Mouse (Mus musculus) myocyte (in vitro differentiated cells): Measurements from ENCODE around the gene Olfr1099. TPM values are rescaled to one million over a fixed set of nuclear protein-coding genes. Genes with fewer than 3 reads are reported as not detected.

ENCODE experiments used
- H3K27me3 ChIP-seq: one replicate; pipeline ENCODE4 v1.6.1; 2011; ENCODE audit not compliant: control insufficient read depth, insufficient read depth, insufficient read length
- H3K36me3 ChIP-seq: one replicate; pipeline ENCODE4 v1.6.1; 2011; ENCODE audit not compliant: control insufficient read depth, insufficient read depth
- H3K4me2 ChIP-seq: one replicate; pipeline ENCODE4 v1.6.1; 2011; ENCODE audit warnings: low read depth, control low read depth
- H3K4me3 ChIP-seq: one replicate; pipeline ENCODE4 v1.5.1; 2011; ENCODE audit warnings: mild to moderate bottlenecking, control low read depth, moderate library complexity
- H3K79me2 ChIP-seq: one replicate; pipeline ENCODE4 v1.6.1; 2011; ENCODE audit not compliant: control insufficient read depth, insufficient read depth
- H3ac ChIP-seq: one replicate; pipeline ENCODE4 v1.6.1; 2011; ENCODE audit not compliant: control insufficient read depth, insufficient read length
- CEBPB ChIP-seq: IDR thresholded peaks from 2 replicates; pipeline ENCODE4 v1.6.1; 2011; ENCODE audit warnings: mild to moderate bottlenecking, moderate library complexity; ENCODE audit not compliant: poor library complexity, insufficient read depth, severe bottlenecking
- E2F4 ChIP-seq: IDR thresholded peaks from one replicate; pipeline ENCODE4 v1.6.1; 2011; ENCODE audit warnings: mild to moderate bottlenecking, control low read depth, moderate library complexity; ENCODE audit not compliant: insufficient read depth
- MAX ChIP-seq: IDR thresholded peaks from one replicate; pipeline ENCODE4 v1.6.1; 2011; ENCODE audit warnings: low read depth, mild to moderate bottlenecking, control low read depth
- MYOD1 ChIP-seq, 3 experiments: IDR thresholded peaks; one replicate each; pipeline ENCODE4 v1.6.1; 2011; ENCODE audit warnings: control low read depth in 2 of 3, low read depth in 2 of 3, mild to moderate bottlenecking in 2 of 3, moderate library complexity in 1 of 3; ENCODE audit not compliant: insufficient read length in 2 of 3, control insufficient read depth in 1 of 3
- MYOG ChIP-seq, 3 experiments: IDR thresholded peaks; one replicate each; pipeline ENCODE4 v1.6.1; 2011; ENCODE audit warnings: control low read depth in 2 of 3, low read depth in 2 of 3, mild to moderate bottlenecking in 2 of 3; ENCODE audit not compliant: insufficient read length in 2 of 3, control insufficient read depth in 1 of 3, insufficient read depth in 1 of 3
- POLR2A ChIP-seq: IDR thresholded peaks from one replicate; pipeline ENCODE4 v1.6.1; 2011; ENCODE audit warnings: low read depth, mild to moderate bottlenecking, control low read depth, moderate library complexity; ENCODE audit not compliant: insufficient read length
- POLR2AphosphoS2 ChIP-seq: IDR thresholded peaks from one replicate; pipeline ENCODE4 v1.6.1; 2011; ENCODE audit warnings: low read depth, control low read depth; ENCODE audit not compliant: insufficient read length
- REST ChIP-seq: IDR thresholded peaks from one replicate; pipeline ENCODE4 v1.6.1; 2011; ENCODE audit warnings: mild to moderate bottlenecking, control low read depth, moderate library complexity; ENCODE audit not compliant: insufficient read depth, insufficient read length
- SRF ChIP-seq: IDR thresholded peaks from one replicate; pipeline ENCODE4 v1.6.1; 2011; ENCODE audit warnings: low read depth; ENCODE audit not compliant: control insufficient read depth, insufficient read length
- TCF12 ChIP-seq: IDR thresholded peaks from one replicate; pipeline ENCODE4 v1.6.1; 2011; ENCODE audit warnings: mild to moderate bottlenecking, control low read depth; ENCODE audit not compliant: poor library complexity, insufficient read depth, severe bottlenecking
- TCF3 ChIP-seq: IDR thresholded peaks from one replicate; pipeline ENCODE4 v1.6.1; 2011; ENCODE audit warnings: low read depth, control low read depth; ENCODE audit not compliant: insufficient read length
- USF1 ChIP-seq: IDR thresholded peaks from one replicate; pipeline ENCODE4 v1.6.1; 2011; ENCODE audit warnings: low read depth, mild to moderate bottlenecking, control low read depth, moderate library complexity
- polyA plus RNA-seq: library from polyadenylated mRNA; unstranded; fragments of >200 nt; fragmentation: generic; extraction: Trizol; gene quantifications from one replicate; pipeline ENCODE4 v1.2.1, GENCODE M21; 2012; ENCODE audit warnings: missing spikeins

Olfr1099 gene
- polyA plus RNA-seq, 1 experiment = not detected

- TF ChIP-seq POLR2A (no peak), MAX (no peak)
Observed at GRCm38 (mm10) chr2:86924445-86924844, 36.0 kb downstream of the Olfr1099 start, which contains the start of gene Olfr1098. Gene Olfr1098 (minus strand): TSS chr2:86924545.

DNA sequence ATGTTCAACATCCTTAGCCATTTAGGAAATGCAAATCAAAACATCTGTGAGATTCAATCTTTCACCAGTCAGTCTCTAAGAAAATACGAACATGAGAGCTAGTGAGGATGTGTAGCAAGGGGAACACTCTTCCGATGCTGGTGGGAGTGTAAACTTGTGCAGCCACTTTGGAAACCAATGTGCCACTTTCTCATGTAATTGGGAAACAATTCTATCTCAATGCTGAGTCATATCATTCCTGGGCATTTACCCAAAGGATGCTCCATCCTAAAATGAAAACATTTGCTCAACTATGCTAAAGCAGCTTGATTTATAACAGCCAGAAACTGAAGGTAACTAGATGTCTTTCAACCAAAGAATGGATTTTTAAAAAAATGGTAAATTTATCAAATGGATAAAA is 54.8 kb downstream of the Olfr1099 start:
- Histone ChIP-seq H3K27me3 (no peaks in the 10 kb centered on the region), H3ac (no peak overlapping the region), H3K79me2 (no peaks in the 10 kb centered on the region), H3K36me3 (no peaks in the 10 kb centered on the region), H3K4me3 (no peak overlapping the region), H3K4me2 (no peak overlapping the region)
- TF ChIP-seq E2F4 (no peak), POLR2AphosphoS2 (no peak), REST (no peak), MYOD1 (IDR thresholded peaks at IDR 0.05; ENCODE audit: control insufficient read depth in 1 of 3, insufficient read length in 2 of 3, low read depth in 2 of 3) (no peak), USF1 (no peak), SRF (no peak), CEBPB (no peak), TCF12 (no peak), POLR2A (no peak), TCF3 (no peak), MYOG (IDR thresholded peaks at IDR 0.05; ENCODE audit: control insufficient read depth in 1 of 3, insufficient read depth in 1 of 3, insufficient read length in 2 of 3, low read depth in 2 of 3) (no peak), MAX (no peak)

More at GRCm38 (mm10) chr2:86924445-86924844, 36.0 kb downstream of the Olfr1099 start, which contains the start of gene Olfr1098:
- H3K4me2 ChIP-seq = no peak within 1 kb of the TSS
- no peaks in the 10 kb centered on the region for H3K36me3 ChIP-seq
- no peaks in the 10 kb centered on the region for H3K79me2 ChIP-seq
- H3K4me3 ChIP-seq = no peak within 1 kb of the TSS
- no peaks in the 10 kb centered on the region for H3K27me3 ChIP-seq
- H3ac ChIP-seq = no peak within 1 kb of the TSS

Other genes with a start within 250 kb of the Olfr1099 start
- gene Olfr1089, start 227.0 kb downstream of the Olfr1099 start, polyA plus RNA-seq = not detected
- not detected for gene Olfr1090, start 201.7 kb downstream of the Olfr1099 start, polyA plus RNA-seq
- not detected for gene Olfr1093, start 178.2 kb downstream of the Olfr1099 start, polyA plus RNA-seq
- not detected for gene Olfr141, start 150.7 kb downstream of the Olfr1099 start, polyA plus RNA-seq
- not detected for gene Olfr1094, start 136.0 kb downstream of the Olfr1099 start, polyA plus RNA-seq
- not detected for gene Olfr1095, start 109.0 kb downstream of the Olfr1099 start, polyA plus RNA-seq
- not detected for gene Gm13723, start 85.9 kb downstream of the Olfr1099 start, polyA plus RNA-seq
- not detected for gene Olfr1097, start 68.5 kb downstream of the Olfr1099 start, polyA plus RNA-seq
- not detected for gene Olfr1098, start 36.1 kb downstream of the Olfr1099 start, polyA plus RNA-seq
- not detected for gene Olfr1100, start 19.3 kb upstream of the Olfr1099 start, polyA plus RNA-seq
- not detected for gene Olfr1101, start 30.5 kb upstream of the Olfr1099 start, polyA plus RNA-seq
- gene Olfr1102, start 37.7 kb upstream of the Olfr1099 start, polyA plus RNA-seq = not detected
- gene Olfr1104, start 66.4 kb upstream of the Olfr1099 start, polyA plus RNA-seq = not detected
- gene Olfr1105, start 75.8 kb upstream of the Olfr1099 start, polyA plus RNA-seq = not detected
- gene Olfr1106, start 91.6 kb upstream of the Olfr1099 start, polyA plus RNA-seq = not detected
- gene Olfr1107, start 115.1 kb upstream of the Olfr1099 start, polyA plus RNA-seq = not detected
- not detected for gene Olfr1109, start 135.3 kb upstream of the Olfr1099 start, polyA plus RNA-seq
- not detected for gene Olfr259, start 153.9 kb upstream of the Olfr1099 start, polyA plus RNA-seq
- not detected for gene Olfr1110, start 179.6 kb upstream of the Olfr1099 start, polyA plus RNA-seq
- gene Olfr1111, start 191.9 kb upstream of the Olfr1099 start, polyA plus RNA-seq = not detected
- not detected for gene Olfr1112, start 227.1 kb upstream of the Olfr1099 start, polyA plus RNA-seq
- gene Olfr1113, start 248.3 kb upstream of the Olfr1099 start, polyA plus RNA-seq = not detected